Mouse (Mus musculus) Patski (cell line): Measurements from ENCODE around the gene Ptprn2. TPM values are rescaled to one million over a fixed set of nuclear protein-coding genes. Genes with fewer than 3 reads are reported as not detected.

Source experiments
- ATAC-seq: fragments of 100-300 bp; one replicate; pipeline ENCODE4 v1.8.0; 2021
- CTCF ChIA-PET: fragments of 350-600 bp; sonication (Branson Sonifier 250); formaldehyde crosslinking; loops from one replicate; lab custom pipeline; 2022; ENCODE audit warnings: inconsistent platforms; lab: Charles Lee
- POLR2A ChIA-PET: fragments of 350-600 bp; sonication (Branson Sonifier 250); formaldehyde crosslinking; loops from one replicate; lab custom pipeline; 2022; ENCODE audit warnings: antibody characterized with exemption, inconsistent platforms; lab: Charles Lee
- DNase-seq: peaks from one replicate; pipeline ENCODE4 v3.0.0-alpha.2; 2011; ENCODE audit warnings: low read depth, low spot score
- H3K27me3 ChIP-seq: fragments of 371-371 bp; one replicate; pipeline ENCODE4 v1.5.1; 2021
- CTCF ChIP-seq: fragments of 100-300 bp; IDR thresholded peaks from one replicate; pipeline ENCODE4 v1.5.1; 2021
- in situ Hi-C: fragments of 300-500 bp; cut with MboI; formaldehyde crosslinking; loops from 3 replicates; pipeline ENCODE4 v1.11.1; 2018; ENCODE audit warnings: low pct_unique_long_range_greater_than_20kb, mixed read lengths
- polyA plus RNA-seq: library from polyadenylated mRNA; unstranded; gene quantifications from one replicate; pipeline ENCODE4 v1.2.3, GENCODE M21; 2021

Gene Ptprn2
- polyA plus RNA-seq, 1 experiment from 2014 or later = not detected

DNA sequence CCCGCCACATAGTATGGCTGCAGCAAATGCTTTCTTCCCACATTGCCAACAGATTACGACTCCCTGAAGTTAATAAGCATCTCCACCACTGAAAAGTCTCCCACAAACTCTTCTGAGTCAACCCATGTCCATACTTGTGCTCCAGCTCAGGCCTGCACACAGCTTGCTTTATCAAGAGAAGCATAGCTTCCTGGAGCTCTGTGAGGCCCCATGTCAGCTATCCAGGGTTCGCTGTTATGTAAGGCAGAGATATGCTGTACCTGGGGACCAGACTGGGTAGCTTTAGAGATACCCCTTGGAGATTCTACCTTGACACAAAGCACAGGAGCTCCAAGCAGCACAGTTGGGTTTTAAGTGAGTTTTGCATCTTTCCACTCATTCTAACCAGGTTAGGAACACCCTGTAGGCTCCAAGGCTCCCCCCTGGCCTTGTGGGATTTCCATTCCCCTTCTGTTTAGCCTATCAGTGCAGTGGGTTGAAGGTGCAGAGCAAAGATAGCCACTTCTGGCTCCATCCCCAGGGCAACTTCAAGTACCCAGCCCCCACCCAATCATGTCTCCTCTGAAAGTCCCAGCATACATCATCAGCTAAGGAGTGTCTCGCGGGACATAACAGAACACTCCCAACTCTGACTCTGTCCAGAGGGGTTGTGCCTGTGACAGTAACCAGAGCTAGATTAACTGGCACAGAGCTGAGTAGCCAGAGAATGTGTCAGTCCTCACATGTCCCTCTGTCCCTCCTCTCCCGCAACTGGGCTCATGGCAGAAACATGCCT lies 572.9 kb downstream of the Ptprn2 start:
- ChIA-PET POLR2A (no interaction called here), CTCF (no interaction called here)
- H3K27me3 ChIP-seq = no peaks in the 10 kb centered on the region
- ATAC-seq (no peak), DNase-seq (no peak)
- TF ChIP-seq CTCF = no peak
- in situ Hi-C loops = no loop called here

DNA sequence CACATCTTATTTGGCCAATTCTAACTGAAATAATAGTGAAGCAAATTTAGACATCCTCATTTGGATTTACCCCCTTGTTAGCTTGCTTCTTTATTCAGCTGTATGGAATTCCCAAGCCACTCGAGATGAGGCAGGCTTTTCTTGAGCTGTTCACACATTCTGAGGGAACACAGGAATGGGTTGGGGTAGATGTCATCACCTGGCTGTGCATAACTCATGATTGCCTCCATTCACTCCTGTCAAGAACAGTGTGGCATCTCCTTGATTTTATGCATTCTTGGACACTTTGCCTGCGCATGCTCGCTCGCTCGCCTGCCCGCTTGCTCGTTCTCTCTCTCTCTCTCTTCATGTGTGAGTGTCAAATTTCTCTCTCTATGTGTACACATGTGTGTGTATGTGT lies 573.5 kb downstream of the Ptprn2 start:
- POLR2A ChIA-PET = no interaction called here
- CTCF ChIA-PET = no interaction called here
- in situ Hi-C loops = no loop called here

DNA sequence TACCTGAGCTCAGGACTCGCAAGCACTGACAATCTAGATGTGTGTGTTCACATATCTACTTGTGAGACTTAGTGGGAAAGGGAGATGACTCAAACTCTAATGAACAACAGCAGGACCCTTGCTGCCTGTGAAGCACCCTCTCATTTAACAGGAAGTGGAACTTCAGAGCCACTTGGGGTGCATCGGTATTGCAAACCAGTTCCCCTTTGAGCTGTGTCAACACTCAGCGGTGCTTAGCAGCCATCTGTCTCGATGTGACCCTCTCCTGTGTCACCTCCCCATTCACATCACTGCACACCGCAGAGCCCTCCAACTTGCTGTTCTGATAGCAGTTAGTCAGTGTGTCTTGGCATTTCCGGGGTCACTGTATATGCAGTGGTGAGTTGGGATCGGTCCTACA lies 592.1 kb downstream of the Ptprn2 start:
- in situ Hi-C loops = no loop called here
- no peaks in the 10 kb centered on the region for H3K27me3 ChIP-seq
- POLR2A ChIA-PET = no interaction called here
- CTCF ChIA-PET = no interaction called here
- no peak for TF ChIP-seq CTCF
- DNase-seq (no peak), ATAC-seq (no peak)

More for the DNA sequence above, 573.5 kb downstream of the Ptprn2 start:
- no peak for ATAC-seq
- no peak for TF ChIP-seq CTCF
- DNase-seq = no peak
- H3K27me3 ChIP-seq = no peaks in the 10 kb centered on the region

DNA sequence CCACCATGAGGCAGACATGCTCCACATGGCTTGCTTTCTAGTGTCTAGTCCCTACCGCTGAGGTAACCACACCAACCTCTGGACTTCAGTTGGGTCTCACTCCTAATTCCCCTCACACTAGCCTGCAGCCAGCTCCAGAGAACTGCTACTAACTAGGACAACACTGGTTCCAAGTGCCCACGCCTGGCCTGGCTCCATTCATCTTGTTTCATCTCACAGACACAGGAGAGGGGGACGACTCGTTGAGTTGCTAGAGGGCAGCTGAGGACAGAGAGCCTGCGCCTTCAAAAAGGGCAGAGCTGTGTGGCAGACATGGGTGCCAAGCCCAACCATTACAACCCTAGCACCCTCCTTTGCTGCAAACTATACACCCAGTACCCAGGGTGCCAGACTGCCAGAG lies 593.4 kb downstream of the Ptprn2 start:
- no peak for TF ChIP-seq CTCF
- in situ Hi-C loops = no loop called here
- CTCF ChIA-PET = no interaction called here
- no peaks in the 10 kb centered on the region for H3K27me3 ChIP-seq
- ATAC-seq (no peak), DNase-seq (no peak)
- POLR2A ChIA-PET = no interaction called here

DNA sequence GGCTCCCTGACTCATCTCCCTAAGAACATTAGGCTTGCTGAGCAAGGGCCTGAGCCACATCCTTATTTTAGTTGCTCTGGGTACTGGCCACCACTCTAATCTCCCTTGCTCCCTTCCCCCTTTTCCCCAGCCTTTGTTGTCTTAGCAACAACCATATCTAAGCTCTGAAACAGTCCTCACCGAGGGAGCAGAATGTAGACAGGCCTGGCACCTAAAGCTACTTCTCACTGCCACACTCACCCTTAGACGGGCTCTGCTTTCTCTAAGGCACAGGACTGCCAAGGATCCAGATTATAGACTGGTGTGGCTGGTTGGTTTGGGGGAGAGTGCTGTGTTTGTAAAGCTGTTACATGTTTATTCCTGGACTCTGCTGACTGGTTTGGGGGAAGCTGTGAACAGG lies 594.2 kb downstream of the Ptprn2 start:
- H3K27me3 ChIP-seq = no peaks in the 10 kb centered on the region
- DNase-seq (no peak), ATAC-seq (no peak)
- no peak for TF ChIP-seq CTCF
- POLR2A ChIA-PET = no interaction called here
- in situ Hi-C loops = no loop called here
- CTCF ChIA-PET = no interaction called here

DNA sequence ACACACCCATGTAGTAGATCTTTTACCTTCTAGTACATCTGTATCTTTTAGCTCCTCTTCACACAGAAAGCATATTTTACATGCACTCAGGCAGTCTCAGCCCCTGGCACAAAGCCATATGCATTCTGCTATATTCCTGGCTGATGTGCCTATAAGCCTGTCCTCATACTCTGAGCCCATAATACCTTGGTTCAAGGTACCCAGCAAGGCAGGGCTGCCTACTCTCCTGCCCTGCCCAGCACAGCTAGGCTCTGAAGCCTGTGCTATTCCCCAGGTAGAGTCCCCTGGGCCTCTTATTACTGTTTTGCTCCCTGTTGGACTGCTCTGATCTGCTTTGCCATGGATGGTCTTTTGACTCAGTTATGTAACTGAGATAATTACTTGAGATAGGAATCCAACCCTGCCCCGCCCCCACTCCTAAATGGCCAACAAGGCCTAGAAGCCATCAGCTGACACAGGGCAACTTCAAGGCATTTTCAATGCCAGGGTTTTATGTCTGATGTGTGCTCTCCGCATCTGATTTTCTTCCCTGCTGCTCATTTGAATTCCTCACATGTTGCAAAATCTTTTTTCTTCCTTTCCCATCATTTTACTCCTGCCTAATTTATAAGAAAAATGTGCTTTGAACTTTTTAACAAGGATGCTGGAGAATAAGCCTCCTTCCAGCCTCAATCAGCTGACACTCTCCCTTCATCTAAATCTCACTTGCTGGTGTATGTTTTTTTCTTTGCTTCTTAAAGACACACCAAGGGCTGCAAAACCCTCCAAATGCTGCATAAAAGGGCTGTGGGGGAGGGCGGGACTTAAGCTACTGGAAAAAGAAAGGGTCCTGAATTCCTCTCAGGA lies 598.6 kb downstream of the Ptprn2 start:
- ChIA-PET POLR2A (no interaction called here), CTCF (interaction anchor here (0.6 kb wide), 1 partner anchor 20 kb away, joined by 3 read pairs; no protein-coding TSS in a partner anchor)
- no peaks in the 10 kb centered on the region for H3K27me3 ChIP-seq
- DNase-seq (no peak), ATAC-seq (no peak)
- TF ChIP-seq CTCF = no peak
- in situ Hi-C loops = no loop called here

DNA sequence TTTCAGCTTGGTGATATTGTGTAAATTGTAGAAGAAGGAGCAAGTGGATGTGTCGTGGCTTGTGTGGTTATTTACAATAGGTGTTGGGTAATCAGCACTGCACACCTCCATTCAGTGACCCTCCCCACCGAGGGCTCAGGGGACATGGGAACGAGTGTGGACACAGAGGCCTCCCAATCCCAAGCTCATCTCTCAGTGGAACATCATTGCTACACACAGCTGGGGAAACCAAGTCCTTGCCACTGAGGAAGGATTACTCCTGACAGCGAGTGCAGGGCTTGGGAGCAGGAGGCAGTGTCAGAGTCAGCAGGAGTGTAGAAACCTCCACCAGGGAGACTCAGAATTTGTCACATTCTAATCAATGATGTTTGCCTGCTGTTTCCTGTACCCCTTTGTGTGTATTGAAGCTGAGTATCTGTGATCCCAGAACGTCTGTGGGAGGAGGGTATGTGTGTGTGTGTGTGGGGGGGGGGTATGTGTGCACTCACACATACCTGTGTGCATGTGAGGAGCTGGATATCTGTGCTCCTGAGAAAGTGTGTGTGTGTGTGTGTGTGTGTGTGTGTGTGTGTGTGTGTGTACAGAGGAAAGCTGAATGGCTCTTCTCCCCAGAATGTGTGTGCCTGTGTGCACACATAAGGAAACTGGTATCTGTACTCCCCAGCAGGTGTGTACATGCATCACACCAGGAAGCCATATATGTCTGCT lies 599.3 kb downstream of the Ptprn2 start:
- no peaks in the 10 kb centered on the region for H3K27me3 ChIP-seq
- no peak for TF ChIP-seq CTCF
- CTCF ChIA-PET = no interaction called here
- POLR2A ChIA-PET = no interaction called here
- ATAC-seq (no peak), DNase-seq (no peak)
- in situ Hi-C loops = no loop called here

DNA sequence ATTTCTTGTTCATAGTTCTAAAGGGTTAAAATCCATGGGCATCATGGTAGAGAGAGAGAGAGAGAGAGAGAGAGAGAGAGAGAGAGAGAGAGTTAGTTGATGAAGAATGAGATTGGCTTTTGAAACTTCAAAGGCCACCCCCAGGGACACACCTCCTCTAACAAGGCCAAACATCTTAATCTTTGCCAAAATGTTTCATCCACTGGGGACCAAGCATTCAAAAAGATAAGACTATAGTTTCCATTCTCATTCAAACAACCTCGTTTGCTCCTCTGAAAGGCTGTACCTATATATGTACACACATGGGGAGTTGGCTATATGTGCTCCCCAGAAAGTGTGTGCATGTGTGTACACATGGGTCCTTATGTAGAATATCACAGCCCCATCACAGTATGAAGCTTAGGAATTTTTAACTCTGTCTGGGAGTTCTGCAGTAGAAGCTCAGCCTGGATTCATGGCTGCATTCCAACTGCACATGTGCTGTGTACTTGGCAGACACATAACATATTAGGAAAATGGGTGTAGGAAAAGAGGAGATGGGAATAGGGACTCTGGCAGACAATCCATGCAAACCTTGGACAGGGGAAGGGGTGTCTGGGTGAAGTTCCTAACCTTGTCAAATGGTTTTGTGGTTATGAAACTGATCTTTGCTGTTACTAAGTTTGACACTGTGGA lies 600.3 kb downstream of the Ptprn2 start:
- ChIA-PET CTCF (no interaction called here), POLR2A (no interaction called here)
- in situ Hi-C loops = no loop called here
- ATAC-seq (no peak), DNase-seq (no peak)
- no peak for TF ChIP-seq CTCF
- H3K27me3 ChIP-seq = no peaks in the 10 kb centered on the region

DNA sequence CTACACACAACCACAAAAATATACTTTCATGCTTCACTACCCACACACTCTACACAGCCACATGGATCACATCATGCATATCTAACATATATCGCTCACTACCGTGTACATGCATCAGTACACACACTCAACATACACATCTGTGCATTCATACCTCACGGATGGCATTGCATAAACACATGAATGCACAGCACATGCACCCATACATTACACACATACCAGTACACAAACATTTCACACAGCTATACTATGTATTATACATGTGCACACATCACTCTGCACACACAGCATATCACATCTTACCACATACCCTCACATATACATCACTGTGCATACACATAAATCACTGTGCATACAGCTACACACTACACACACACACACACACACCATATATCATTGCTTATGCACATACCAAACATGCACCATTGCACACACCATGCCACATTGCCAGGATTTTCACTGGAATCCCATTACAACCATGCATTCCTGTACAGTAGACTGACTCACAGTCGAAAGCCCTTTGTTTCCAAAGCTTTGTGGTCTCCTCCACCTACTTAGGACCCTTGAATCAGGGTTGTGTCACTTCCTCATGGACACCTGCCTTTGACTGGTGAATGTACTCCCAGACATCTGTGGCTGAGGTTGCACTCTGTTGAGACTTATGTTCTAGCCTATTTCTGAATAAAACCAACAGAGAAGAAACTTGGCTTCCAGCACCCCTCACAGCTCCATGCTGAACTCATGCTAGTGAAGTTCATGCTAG lies 607.0 kb downstream of the Ptprn2 start:
- CTCF ChIA-PET = no interaction called here
- ATAC-seq (no peak), DNase-seq (no peak)
- POLR2A ChIA-PET = no interaction called here
- no peak for TF ChIP-seq CTCF
- no peaks in the 10 kb centered on the region for H3K27me3 ChIP-seq
- in situ Hi-C loops = no loop called here

DNA sequence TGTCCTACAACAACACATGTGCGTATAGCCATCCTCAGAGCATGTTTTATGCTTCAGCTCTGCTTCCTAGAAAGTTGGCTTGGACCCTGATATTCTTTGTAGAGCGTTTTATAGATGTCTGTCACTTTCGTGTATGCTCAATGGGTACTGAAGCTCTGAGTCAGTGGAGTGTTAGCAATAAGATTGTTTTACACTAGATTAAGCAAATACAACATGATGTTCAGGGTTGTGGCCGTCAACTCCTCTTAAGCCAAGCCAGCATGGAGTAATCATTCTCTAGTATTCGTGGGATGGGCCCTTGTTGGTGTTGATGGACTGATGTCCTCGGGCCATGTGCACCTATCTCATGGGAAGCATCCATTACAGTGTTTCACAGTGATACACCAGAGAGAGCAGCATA lies 610.4 kb downstream of the Ptprn2 start:
- ChIA-PET POLR2A (no interaction called here), CTCF (interaction anchor here (1.5 kb wide), 1 partner anchor 10 kb away, joined by 3 read pairs; no protein-coding TSS in a partner anchor)
- ATAC-seq (no peak), DNase-seq (no peak)
- no peaks in the 10 kb centered on the region for H3K27me3 ChIP-seq
- TF ChIP-seq CTCF = no peak
- in situ Hi-C loops = no loop called here
